Mouse (Mus musculus) urinary bladder, adult 18-20 months (tissue): ENCODE results near the gene Nme4.

Source experiments
- DNase-seq, 2 experiments: peaks; one replicate each; pipeline ENCODE4 v3.0.0; 2022; ENCODE audit warnings: low spot score in 2 of 2, mixed read lengths in 2 of 2

Gene Nme4

DNA sequence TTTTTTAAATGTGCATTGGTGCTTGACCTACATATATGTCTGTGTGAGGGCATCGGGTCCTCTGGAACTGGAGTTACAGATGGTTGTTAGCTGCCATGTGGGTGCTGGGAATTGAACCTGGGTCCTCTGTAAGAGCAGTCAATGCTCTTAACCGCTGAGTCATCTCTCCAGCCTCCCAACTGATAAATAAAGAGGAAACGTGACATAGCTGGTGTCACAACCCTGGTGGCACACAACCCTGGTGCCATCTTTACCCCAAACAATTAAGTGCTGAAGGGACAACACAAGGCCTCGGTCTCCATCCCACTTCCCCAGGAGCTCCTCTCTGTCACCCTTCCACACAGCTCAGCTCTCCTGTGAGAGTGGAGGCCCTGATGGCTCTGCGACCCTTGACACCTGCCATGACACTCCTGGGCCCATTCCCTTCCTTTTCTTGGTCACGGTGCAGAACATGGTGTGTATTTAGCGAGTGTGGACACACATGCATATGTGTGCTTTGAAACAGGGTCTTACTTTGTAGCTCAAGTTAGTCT is 28.8 kb downstream of the Nme4 start:
- no peak for DNase-seq

DNA sequence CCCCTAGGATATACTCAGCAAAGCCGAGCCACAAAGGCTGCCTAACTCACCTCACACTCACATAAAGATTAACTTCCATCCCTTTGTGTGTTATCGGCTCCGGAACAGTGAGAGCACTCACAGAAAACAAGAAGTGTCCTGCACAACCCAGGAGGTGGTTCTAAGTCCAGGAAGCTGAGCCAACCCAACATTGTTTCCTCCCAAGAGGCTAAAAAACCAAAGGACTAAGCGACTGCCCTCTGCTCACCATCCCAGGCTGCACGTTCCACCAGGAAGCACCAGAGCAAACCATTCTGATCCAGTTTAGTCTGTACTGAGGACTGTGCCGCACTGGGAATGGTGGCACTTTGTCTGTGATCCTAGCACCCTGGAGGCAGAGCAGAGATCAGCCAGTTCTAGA is 30.5 kb downstream of the Nme4 start:
- DNase-seq, result no peak

DNA sequence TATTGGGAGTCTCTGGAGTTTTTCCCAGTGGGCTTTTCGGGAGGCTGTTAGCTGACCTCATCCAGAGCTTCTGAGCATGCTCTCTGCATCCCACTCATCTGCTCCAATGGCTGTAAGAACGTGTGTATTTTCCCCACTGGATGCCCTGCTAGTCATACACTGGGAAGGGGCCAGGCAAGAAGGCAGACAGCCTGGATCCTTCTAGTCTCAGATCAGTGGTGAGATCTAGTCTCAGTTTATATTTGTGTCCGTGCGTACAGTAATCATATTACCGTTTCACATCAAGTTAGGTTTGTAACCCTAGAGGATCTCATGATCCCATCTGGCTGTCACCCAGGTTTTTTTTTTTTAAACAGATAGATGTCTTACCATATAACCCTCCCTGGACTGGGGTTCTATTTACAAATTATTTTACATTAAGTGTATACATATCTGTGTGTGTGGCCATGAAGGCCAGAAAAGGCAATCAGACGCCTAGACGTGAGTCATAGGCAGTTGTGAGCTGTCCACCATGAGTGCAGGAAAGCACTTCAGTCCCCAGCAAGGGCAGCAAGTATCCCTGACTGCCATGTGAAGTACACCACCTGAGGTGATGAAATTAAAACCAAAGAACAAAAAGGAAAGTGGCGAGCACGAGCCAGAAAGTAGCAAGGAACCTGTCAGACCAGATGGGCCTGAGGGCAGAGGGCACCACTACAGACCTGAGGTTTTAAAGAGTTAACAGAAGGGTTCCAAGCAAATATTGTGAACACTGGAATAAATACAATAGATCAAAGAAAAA is 37.4 kb downstream of the Nme4 start:
- DNase-seq, result no peak

DNA sequence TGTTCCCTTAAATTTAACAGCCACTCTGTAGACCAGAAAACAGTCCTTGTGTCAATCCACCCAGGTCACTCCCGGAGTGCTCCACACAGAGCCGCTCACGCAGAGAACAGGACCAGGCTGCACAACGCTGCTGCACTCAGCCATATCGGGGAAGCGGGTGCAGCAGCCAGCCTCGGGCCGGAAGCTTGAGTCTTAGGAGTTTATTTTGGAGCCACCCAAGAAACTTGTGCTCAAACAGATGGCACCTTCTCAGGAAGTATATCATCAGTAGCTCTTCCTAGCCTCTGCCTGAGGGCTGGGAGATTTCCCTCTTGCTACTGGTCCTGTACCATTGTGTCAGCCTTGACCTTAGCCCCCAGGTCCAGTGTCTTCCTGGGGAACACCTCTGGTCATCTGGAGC is 38.1 kb downstream of the Nme4 start:
- no peak for DNase-seq

DNA sequence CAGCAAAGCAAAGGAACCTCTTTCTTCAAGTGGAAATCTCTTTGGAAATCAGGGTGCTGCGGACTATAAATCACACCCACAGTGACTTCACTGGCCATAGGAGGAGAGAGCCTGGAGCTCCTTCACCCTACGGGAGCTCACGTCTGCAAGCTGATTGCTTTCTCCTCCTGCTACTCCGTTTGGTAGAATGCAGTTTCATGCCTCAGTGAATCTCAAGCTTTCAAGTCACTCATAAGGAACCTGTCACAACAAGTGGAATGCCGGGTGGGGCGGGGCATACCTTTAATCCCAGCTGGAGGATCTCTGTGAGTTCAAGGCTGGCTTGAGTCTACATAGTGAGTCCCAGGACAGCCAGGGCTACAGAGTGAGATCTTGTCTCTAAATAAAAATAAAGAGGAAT is 40.2 kb downstream of the Nme4 start:
- DNase-seq, result no peak

DNA sequence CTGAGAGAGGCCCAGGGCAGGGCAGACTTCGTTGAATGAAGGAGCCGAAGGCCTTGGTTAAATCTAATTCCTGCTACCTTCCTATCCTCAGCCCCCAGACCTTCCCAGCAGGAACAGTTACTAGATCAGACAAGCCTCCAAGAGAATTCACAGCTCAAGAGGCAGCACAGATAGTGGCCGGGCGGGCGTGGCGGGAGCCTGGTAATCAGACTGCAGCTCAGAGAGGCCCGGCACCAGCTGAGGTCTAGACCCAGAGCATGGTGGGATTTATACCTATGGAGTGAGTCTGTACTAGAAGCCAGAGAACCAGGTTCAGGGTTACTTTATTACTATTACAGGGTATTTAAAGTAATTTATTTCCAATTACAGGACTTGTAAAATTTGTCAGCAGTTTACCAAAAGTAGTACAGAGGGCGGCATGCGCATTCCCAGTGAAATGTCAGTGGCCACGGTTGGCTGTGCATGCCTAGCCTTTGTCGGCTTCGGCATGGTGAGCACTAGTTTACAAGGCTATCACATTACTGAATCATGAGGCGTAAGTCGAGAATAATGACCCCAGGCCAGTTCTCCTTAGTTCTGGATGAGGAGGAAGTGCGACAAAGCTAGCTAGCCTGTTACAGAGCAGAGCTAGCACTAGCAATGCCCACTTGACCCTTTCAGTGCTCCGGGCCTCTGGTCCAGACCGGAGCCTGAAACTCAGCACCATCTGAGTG is 41.1 kb downstream of the Nme4 start:
- no peak for DNase-seq

DNA sequence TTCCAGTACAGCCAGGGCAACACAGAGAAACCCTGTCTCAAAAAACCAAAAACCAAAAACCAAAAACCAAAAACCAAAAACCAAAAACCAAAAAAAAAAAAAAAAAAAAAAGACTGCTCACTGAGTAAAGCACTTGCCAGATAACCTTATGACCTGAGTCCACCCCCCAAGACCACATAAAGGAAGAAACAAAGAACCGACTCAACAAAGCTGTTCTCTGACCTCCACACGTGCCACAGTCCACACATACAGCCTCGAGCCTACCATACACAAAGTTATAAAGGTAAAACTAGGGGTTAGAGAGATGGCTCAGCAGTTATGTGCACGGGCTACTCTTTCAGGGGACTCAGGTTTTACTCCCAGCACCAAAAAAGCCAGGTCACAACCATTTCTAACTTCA is 42.7 kb downstream of the Nme4 start:
- DNase-seq, result no peak

DNA sequence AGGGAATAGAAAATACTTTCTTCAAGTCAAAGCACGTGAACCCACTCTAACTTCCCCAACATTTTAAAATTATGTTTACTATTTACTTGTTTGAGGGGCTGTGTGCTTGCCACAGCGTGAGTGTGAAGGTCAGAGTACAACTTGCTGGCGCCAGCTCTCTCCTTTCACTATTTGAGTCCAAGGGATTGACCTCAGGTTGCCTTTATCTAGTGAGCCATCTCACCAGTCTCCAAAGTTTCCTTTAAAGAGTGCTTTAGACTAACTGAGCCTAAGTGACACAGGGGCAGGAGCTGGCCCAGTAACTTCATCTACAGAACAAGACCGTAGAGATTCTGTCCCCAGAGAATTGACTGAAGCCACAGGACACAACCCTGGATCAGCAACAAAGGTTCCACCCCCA is 43.3 kb downstream of the Nme4 start:
- DNase-seq, result no peak

DNA sequence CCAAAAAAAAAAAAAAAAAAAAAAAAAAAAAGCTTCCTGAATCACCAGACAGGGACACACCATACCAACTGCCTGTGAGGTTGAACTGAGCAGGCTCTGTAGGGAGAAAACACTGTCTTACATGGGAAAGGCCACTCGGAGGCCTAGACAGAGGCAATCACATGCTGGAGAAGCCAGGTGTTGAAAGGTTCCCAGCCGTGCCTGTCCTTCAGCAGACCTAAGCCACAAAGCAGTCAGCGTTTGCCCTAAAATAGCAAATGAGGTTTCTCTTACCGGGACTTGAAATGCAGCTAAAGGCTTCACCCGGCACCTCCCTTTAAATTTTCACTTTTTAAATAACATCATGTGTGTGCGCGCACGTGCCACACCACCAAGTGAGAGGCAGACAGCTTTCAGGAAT is 47.3 kb downstream of the Nme4 start:
- no peak for DNase-seq

DNA sequence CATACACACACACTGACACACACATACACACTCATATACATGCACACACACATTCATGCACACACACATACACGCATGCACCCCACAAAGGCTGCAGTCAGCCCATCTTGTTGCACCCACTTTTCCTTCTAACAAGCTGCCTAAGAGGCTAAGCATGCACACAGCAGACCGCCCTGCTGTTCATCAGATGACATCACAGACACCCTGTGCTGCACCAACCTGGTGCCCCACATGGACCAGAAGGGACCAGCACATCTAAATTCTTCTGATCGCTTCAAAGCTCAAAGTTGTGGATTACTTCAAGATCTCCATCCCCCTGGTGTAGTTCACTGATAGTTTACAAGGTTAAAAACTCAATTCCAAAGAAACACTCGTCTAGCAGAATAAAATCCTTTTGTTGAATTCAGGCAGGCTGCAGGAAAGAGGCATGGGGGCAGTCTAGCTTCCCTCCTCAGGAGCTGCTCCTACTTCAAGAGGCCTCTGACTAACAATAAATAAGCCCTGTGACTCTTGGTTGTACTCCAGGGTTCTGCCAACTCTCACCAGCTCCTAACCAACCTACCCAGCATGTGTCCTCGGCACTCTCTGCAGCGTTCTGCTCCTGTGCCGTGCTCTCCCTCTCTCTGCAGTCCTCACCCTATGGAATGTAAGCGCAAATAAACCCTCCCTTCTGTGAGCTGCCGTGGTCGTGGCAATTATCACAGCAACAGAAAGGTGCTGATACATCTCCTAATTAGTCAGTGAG is 49.0 kb downstream of the Nme4 start:
- DNase-seq, result no peak

DNA sequence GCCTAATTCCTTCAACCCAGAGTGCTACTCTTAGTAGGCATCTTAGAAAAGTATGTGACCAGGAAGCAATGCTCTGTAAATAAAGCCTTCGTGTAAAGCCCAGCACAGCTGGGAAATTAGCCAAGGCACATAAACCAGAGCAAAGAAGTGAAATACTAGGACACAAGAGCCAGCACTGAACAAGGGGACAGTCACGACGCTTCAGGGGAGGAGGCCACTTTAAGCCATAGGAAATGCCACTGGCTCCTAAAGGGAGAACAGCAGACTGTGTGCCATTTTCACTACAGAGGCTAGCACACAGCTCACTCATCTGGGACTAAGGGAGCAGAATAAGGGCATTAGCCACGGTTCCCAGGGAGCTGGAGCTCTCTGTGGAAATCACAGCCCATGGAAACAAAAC is 50.1 kb downstream of the Nme4 start:
- DNase-seq, result no peak

DNA sequence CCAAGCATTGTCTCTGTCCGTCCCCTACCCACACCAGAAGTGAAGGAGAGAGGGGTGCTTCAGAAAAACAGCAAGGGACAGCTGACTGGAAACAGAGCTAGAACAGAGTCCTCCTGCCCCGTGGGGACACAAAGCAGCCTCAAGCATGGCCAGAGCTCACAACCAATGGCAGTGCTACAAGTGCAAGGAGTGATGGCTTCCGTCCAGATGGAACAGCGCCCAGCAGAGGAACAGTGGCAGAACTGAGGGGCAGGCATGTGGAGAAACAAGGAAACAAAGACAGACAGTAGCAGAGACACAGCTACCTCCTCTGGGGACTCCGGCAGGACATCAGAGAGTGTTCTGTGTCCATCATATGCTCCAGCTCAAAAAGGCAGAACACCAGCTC is 52.2 kb downstream of the Nme4 start:
- no peak for DNase-seq

DNA sequence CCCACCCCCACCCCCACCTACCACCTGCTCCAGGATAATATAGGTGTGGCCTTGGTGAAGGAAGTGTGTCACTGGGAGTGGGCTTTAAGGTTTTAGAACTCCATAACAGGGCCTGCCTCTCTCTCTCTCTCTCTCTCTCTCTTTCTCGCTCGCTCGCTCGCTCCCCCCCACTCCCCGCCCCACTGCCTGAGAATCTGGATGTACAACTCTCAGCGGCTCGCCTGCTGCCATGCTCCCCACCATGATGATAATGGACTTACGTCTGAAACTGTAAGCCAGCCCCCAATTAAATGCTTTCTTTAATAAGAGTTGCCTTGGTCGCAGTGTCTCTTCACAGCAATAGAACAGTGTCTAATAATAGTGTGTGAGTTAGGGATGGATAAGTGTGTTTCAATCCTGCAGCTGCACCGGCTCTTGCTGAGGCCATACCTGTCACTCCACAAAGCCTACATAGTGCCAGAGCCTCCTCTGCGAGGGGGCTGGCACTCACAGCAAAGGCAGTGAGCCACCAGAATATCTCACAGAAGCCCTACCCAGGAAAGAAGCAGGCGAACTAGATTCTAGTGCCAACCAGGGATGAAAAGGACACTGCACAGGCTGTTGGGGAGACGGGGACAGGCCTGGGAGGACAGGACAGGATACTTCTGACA is 52.7 kb downstream of the Nme4 start:
- DNase-seq, result no peak
